Mouse (Mus musculus) heart, embryonic 14.5 days (tissue): ENCODE data around the gene Ces2a. TPM values are rescaled to one million over a fixed set of nuclear protein-coding genes. Genes with fewer than 3 reads are reported as not detected.

Source experiments
- ATAC-seq: fragments of 200-750 bp; cut with Nextera tagmentation; 2 replicates; pipeline ENCODE4 v1.8.0; 2017; ENCODE audit warnings: low read depth, moderate TSS enrichment; ENCODE audit not compliant: insufficient number of reproducible peaks, insufficient read depth, low FRiP score
- H3K27ac ChIP-seq, 2 experiments: fragments of 200-500 bp in 1 of 2; fragments of 300-500 bp in 1 of 2; sonication (generic) in 1 of 2; replicated peaks in 1 of 2; 2 replicates each; pipeline ENCODE4 v1.5.1; 2012 to 2014; ENCODE audit warnings: low read depth in 2 of 2, low read length in 2 of 2, control low read depth in 1 of 2, mild to moderate bottlenecking in 1 of 2, mixed read lengths in 1 of 2; ENCODE audit not compliant: control insufficient read depth in 1 of 2, insufficient read depth in 1 of 2
- H3K27me3 ChIP-seq: fragments of 300-500 bp; sonication (generic); 2 replicates; pipeline ENCODE4 v1.6.1; 2014; ENCODE audit warnings: mild to moderate bottlenecking, low read length, control low read depth; ENCODE audit not compliant: control insufficient read depth, insufficient read depth
- H3K36me3 ChIP-seq: fragments of 300-500 bp; sonication (generic); 2 replicates; pipeline ENCODE4 v1.6.1; 2014; ENCODE audit warnings: mild to moderate bottlenecking, control low read depth, low read length, mixed read lengths; ENCODE audit not compliant: control insufficient read depth, insufficient read depth
- H3K4me1 ChIP-seq, 2 experiments: fragments of 200-500 bp in 1 of 2; fragments of 300-500 bp in 1 of 2; sonication (generic) in 1 of 2; 2 replicates each; pipeline ENCODE4 v1.6.1; 2012 to 2014; ENCODE audit warnings: low read length in 2 of 2, control low read depth in 1 of 2, mixed read lengths in 1 of 2; ENCODE audit not compliant: control insufficient read depth in 2 of 2, insufficient read depth in 2 of 2
- H3K4me2 ChIP-seq: fragments of 300-500 bp; sonication (generic); 2 replicates; pipeline ENCODE4 v1.6.1; 2014; ENCODE audit warnings: mild to moderate bottlenecking, low read length
- H3K4me3 ChIP-seq, 2 experiments: fragments of 200-500 bp in 1 of 2; fragments of 300-500 bp in 1 of 2; sonication (generic) in 1 of 2; 2 replicates each; pipeline ENCODE4 v1.5.1; 2012 to 2014; ENCODE audit warnings: low read length in 2 of 2, mild to moderate bottlenecking in 2 of 2, control low read depth in 1 of 2, low read depth in 1 of 2, moderate library complexity in 1 of 2; ENCODE audit not compliant: control insufficient read depth in 1 of 2, insufficient read depth in 1 of 2
- H3K9ac ChIP-seq: fragments of 300-500 bp; sonication (generic); 2 replicates; pipeline ENCODE4 v1.6.1; 2014; ENCODE audit warnings: mild to moderate bottlenecking, low read length
- H3K9me3 ChIP-seq: fragments of 300-500 bp; sonication (generic); 2 replicates; pipeline ENCODE4 v1.6.1; 2016; ENCODE audit warnings: low read length, control low read depth; ENCODE audit not compliant: control insufficient read depth
- WGBS: fragments of 180-500 bp; shearing (Covaris S2); extraction: QIAGEN DNeasy Blood & Tissue Kit; methylation state at CpG from one replicate; pipeline ENCODE4 v1.1.7; 2014; 5-methylcytosine and 5-hydroxymethylcytosine counted together
- microRNA-seq: library from miRNA; unstranded; fragments of <30 nt; microRNA quantifications from one replicate; pipeline ENCODE4, GENCODE M21; 2016
- polyA plus RNA-seq: library from polyadenylated mRNA; unstranded; fragments of >200 nt; fragmentation: Nextera tagmentation; extraction: Ambion mirVana; gene quantifications from 2 replicates; pipeline ENCODE4 v1.2.1, GENCODE M21; 2014

Gene Ces2a
- polyA plus RNA-seq, 1 experiment from 2014 or later: not detected

- H3K4me1 ChIP-seq: no peaks in the 10 kb centered on the region
- no peaks in the 10 kb centered on the region for H3K36me3 ChIP-seq
- H3K4me2 ChIP-seq: no peak overlapping the region
- 67% methylated on average over 2 of the region's 2 CpGs for WGBS
- H3K27me3 ChIP-seq: no peaks in the 10 kb centered on the region
- no peak overlapping the region for H3K4me3 ChIP-seq
- ATAC-seq: no peak
- H3K9ac ChIP-seq: no peak overlapping the region
- H3K9me3 ChIP-seq: no peaks in the 10 kb centered on the region
- no peak overlapping the region for H3K27ac ChIP-seq
These were observed 55.1 kb downstream of the Ces2a start for GRCm38 (mm10) chr8:104788929-104789328.

GRCm38 (mm10) chr8:104789886-104790680, 56.3 kb downstream of the Ces2a start:
- WGBS: 42% methylated on average over 3 of the region's 3 CpGs
- Histone ChIP-seq H3K9ac (no peak overlapping the region), H3K27ac (no peak overlapping the region), H3K4me1 (no peaks in the 10 kb centered on the region), H3K27me3 (no peaks in the 10 kb centered on the region), H3K36me3 (no peaks in the 10 kb centered on the region), H3K9me3 (no peaks in the 10 kb centered on the region), H3K4me3 (no peak overlapping the region), H3K4me2 (no peak overlapping the region)
- ATAC-seq: no peak

Small RNAs within 50 kb of the gene (microRNA-seq; reads per million reads assigned to microRNA genes)
- gene Gm44328: not detected

Other genes starting within 250 kb of the Ces2a start
- 0.18 TPM in 1 of 2 replicates, not detected in the other for gene Terb1, start 224.1 kb upstream of the Ces2a start, polyA plus RNA-seq
- 73.3 and 80.0 TPM in 2 replicates for gene Nae1, start 199.4 kb upstream of the Ces2a start, polyA plus RNA-seq
- 2.2 and 2.3 TPM in 2 replicates for gene Car7, start 199.3 kb upstream of the Ces2a start, polyA plus RNA-seq
- gene Pdp2, start 142.6 kb upstream of the Ces2a start, polyA plus RNA-seq: 5.4 and 6.4 TPM in 2 replicates
- 21.5 and 26.4 TPM in 2 replicates for gene Cdh16, start 109.6 kb upstream of the Ces2a start, polyA plus RNA-seq
- 338 and 417 TPM in 2 replicates for gene Rrad, start 102.7 kb upstream of the Ces2a start, polyA plus RNA-seq
- gene Ciao2b, start 92.0 kb upstream of the Ces2a start, polyA plus RNA-seq: 198 and 201 TPM in 2 replicates
- not detected in 2 replicates for gene Ces2b, start 97.6 kb downstream of the Ces2a start, polyA plus RNA-seq
- gene Ces2c, start 113.1 kb downstream of the Ces2a start, polyA plus RNA-seq: not detected in 2 replicates
- gene Ces2e, start 192.3 kb downstream of the Ces2a start, polyA plus RNA-seq: 0.09 TPM in 2 replicates
- not detected in 2 replicates for gene Ces2f, start 213.4 kb downstream of the Ces2a start, polyA plus RNA-seq
- gene Ces2g, start 227.7 kb downstream of the Ces2a start, polyA plus RNA-seq: 2.3 and 3.4 TPM in 2 replicates